Mouse (Mus musculus): ENCODE measurements at regions not wholly inside any gene's neighbourhood (a gene's known extent, or its start where the extent isn't known, plus 50 kb on each side); places are given as distances from the start of the nearest gene placed in this dataset.

- TF ChIP-seq CTCF (IDR thresholded peaks at IDR 0.05; ENCODE audit: low read depth, low read length) (no peak), POLR2A (IDR thresholded peaks at IDR 0.05; ENCODE audit: extremely low read depth, insufficient read depth, low read length) (no peak)
These were observed 166.6 kb upstream of the Mgmt start for GRCm38 (mm10) chr7:136727628-136728402.
